Mouse (Mus musculus): ENCODE results near the gene Defb38. TPM values are rescaled to one million over a fixed set of nuclear protein-coding genes. Genes with fewer than 3 reads are reported as not detected.

Defb38 gene
- not detected in 2 replicates for total RNA-seq (2017)

DNA sequence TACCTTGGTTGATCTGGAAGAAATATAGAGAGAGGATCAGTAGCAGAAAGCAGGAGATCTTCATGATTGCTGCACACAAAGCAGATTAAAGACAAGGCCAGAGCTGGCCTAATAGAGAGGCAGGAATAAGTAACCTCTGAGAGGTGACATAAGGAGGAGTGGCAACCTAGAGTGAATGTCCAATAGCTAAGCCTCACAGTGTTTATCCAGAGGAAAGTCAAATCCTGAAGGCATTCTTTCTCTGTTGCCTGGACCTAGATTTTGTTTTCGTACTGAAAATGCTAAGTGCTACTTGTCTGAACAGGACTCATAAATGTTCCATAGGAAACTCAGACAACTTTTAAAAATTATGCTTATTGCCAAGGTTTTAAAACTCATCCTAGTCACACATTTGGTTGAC lies at the start of gene Defb38:
Defb38 (minus strand) TSS at position 101 of the 400 bp plus-strand sequence.
- no peak for ATAC-seq (replicated peaks in 1 of 2; ENCODE audit: insufficient read depth in 1 of 2, low FRiP score in 2 of 2, low TSS enrichment in 1 of 2, low read depth in 1 of 2, poor library complexity in 2 of 2, severe bottlenecking in 2 of 2)

DNA sequence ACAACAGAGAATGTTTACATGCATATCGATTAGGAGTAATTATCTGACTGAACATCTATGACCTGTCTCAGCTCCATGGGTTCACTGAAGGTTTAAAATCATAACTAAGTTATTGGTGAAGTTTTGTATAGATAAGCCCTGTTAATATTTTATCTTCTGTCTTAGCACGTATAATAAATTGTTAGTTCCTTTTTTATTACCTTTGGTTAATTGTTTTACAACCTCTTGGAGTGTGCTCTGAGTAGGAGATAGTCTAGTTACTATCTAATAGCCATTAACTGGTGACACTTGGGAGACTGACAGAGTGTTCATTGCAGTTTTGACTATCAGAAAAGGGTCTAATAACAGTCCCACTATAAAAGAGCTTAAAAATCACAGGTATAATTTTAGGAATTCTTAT lies 39.6 kb upstream of the Defb38 start:
- no peak for ATAC-seq (replicated peaks in 1 of 2; ENCODE audit: insufficient read depth in 1 of 2, low FRiP score in 2 of 2, low TSS enrichment in 1 of 2, low read depth in 1 of 2, poor library complexity in 2 of 2, severe bottlenecking in 2 of 2)

DNA sequence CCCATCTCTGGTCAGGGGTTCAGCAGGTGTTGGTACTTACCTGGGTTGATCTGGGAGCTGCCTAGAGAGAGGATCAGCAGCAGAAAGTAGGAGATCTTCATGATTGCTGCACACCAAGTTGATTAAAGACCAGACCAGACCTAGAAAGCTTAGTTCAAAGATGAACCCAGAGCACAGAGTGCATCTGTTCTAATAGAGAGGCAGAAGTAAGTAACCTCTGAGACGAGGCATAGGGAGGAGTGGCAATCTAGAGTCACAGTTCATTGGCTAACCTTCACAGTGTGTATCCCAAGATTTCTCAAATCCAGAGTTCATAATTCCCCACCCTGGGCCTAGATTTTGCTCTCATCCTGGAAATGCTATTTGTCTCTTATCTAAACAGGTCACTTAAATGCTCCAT lies 38.3 kb upstream of the Defb38 start, which contains the start of gene Defb39:
Defb39 (minus strand) TSS at position 101 of the 400 bp plus-strand sequence.
- no peak for ATAC-seq (replicated peaks in 1 of 2; ENCODE audit: insufficient read depth in 1 of 2, low FRiP score in 2 of 2, low TSS enrichment in 1 of 2, low read depth in 1 of 2, poor library complexity in 2 of 2, severe bottlenecking in 2 of 2)

DNA sequence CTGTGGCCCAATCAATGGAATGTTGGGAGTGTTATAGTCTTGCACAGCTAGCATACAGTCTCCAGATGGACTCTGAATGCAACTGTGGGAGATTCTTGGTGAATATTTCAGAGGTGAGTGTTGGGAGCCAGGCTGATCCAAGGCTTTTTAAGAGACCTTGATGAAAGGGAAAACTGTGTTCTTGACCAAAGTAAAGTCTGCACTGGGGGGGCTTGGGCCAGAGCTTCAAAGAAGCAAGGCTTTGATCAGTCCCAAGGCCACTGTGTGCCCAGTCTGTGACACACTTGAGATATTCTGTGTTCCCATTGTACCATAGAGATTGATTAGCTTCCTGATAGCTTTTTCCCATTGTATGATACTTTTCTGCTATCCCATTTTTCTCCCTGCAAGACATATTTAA lies 36.5 kb upstream of the Defb38 start:
- ATAC-seq (replicated peaks in 1 of 2; ENCODE audit: insufficient read depth in 1 of 2, low FRiP score in 2 of 2, low TSS enrichment in 1 of 2, low read depth in 1 of 2, poor library complexity in 2 of 2, severe bottlenecking in 2 of 2) = no peak

DNA sequence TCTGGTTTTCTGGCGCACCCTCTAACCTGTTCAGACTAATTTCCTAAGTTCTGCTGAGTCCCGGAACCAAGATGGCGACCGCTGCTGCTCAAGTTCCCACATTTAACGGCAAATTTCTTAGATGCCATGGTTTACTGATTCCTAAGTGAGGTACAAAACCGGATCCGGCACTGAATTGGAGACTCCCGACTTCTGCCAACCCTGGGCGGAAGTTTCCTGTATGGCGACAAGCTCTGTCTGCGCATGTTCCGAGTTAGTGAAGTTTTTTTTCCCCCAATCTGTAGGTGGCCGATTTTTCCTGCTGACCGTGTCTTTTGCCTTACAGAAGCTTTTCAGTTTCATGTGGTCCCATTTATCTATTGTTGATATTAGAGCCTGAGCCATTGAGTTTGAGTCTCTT lies 18.9 kb upstream of the Defb38 start:
- no peak for ATAC-seq (replicated peaks in 1 of 2; ENCODE audit: insufficient read depth in 1 of 2, low FRiP score in 2 of 2, low TSS enrichment in 1 of 2, low read depth in 1 of 2, poor library complexity in 2 of 2, severe bottlenecking in 2 of 2)

Other genes starting within 250 kb of the Defb38 start
- gene Defb40, start 48.3 kb downstream of the Defb38 start, total RNA-seq (2017) = not detected in 2 replicates
- not detected in 2 replicates for gene Defb37, start 35.5 kb downstream of the Defb38 start, total RNA-seq (2017)
- gene Defb39, start 38.2 kb upstream of the Defb38 start, total RNA-seq (2017) = not detected in 2 replicates
- gene Defb12, start 88.3 kb upstream of the Defb38 start, total RNA-seq (2017) = not detected in 2 replicates
- not detected in 2 replicates for gene Defb34, start 97.2 kb upstream of the Defb38 start, total RNA-seq (2017)
- gene Gm45826, start 114.2 kb upstream of the Defb38 start, total RNA-seq (2017) = not detected in 2 replicates
- gene Defb14, start 167.8 kb upstream of the Defb38 start, total RNA-seq (2017) = not detected in 2 replicates
- not detected in 2 replicates for gene Defb4, start 172.1 kb upstream of the Defb38 start, total RNA-seq (2017)
- gene Defb6, start 198.9 kb upstream of the Defb38 start, total RNA-seq (2017) = not detected in 2 replicates
- not detected in 2 replicates for gene Defb46, start 213.3 kb upstream of the Defb38 start, total RNA-seq (2017)
- gene Defb5, start 221.0 kb upstream of the Defb38 start, total RNA-seq (2017) = not detected in 2 replicates

Data from hematopoietic stem cell, adult 5-6 weeks (primary cell).